Mouse (Mus musculus) embryo, embryonic 11 days (tissue): ENCODE results near the gene Mob4.

Source experiments
- DNase-seq: peaks from one replicate; pipeline ENCODE4 v3.0.0-alpha.2; 2015

Mob4 gene

DNA sequence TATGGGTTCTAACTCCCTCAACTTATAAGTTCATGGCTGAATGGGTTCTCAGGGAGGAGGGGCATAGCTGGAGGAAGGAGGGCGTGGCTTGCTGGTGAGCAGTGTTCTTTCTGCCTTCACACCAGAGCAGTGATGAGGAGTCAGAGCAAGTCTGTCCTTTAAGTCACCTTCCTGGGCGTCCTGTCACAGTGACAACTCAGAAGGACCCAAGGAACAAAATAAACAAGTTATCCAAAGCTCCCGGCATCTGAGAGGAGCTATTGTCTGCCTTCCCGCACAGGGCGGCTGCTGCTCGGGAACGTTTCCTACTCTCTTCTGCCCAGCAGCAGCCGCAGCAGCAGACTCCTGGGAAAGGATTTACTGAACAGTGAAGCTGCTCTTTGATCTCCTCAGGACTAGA is 61.0 kb downstream of the Mob4 start:
- DNase-seq, result peak; percentile 50

DNA sequence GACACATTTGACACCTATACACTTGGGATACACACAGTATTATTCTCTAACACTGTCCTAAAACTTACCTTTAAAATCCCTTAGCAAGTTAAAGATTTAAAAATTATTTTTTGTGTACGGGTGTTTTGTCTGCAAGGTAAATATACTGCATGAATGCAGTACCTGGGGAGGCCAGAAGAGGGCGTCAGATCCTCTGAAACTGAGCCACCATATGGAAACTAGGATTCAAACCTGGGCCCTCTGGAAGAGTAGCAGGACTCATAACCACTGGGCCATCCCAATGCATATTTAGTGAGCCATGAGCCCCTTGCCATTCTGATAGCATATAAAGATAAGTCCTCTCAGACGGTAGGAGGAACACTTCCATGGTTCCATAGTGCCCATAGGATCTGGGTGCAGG is 61.8 kb downstream of the Mob4 start:
- peak; percentile 34 for DNase-seq

DNA sequence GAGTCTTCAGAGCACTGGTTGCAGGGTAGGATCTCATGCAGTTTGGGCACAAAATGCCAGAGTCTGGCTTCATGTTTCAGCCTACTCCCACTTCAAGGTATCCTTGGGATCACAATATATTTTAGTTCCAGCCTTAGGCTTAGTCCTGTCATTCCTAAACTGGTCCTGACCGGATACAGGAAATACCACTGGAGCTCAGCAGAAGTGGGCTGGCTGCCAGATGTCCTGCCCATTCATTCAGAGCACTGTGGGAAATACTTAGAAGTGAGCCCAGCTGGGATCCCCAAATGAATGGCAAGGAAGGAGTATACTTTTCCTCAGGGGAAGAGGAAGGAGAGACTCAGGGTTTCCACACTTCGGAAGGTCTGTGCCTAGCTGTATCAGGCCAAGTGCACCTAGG is 62.3 kb downstream of the Mob4 start:
- peak; percentile 73 for DNase-seq

DNA sequence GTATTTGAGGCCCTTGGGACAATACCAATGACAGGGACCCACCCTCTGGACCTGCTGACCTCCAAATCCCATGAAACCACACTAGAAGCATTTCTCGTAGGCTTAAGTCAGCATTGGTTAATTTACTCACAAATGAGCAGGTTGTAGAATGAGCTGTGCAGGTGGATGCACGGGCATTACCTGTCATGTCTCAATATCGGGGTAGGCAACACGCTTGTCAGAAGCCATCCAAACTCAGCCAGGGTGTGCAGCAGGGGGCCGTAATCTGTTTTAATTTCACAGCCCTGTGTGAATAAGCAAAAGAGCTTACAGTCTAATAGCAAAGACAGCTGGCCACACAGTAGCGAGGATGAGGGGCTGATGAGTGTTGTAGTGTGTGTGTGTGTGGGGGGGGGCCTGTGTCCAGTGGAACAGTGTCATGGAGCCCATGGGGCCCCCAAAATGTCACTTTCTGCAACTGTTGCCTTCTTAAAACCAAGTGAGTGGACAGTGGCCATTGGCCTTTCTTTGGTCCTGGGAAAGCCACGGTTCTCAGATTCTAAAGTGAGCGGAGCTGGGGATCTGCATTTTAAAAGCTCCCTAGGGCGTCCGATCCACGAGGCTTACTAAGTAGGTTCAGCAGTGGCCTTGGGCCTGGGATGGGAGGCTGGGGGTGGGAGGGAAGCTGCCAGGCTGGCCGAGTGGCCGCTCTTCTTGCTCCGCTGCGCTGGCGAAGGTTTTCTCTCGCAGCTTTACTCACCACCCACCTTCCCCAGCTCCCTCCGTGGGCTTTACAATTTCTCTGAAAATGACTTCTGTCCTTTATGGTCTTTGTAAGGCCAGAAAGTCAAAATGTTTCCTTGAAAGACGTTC is 63.3 kb downstream of the Mob4 start:
- DNase-seq, result peak; percentile 42

DNA sequence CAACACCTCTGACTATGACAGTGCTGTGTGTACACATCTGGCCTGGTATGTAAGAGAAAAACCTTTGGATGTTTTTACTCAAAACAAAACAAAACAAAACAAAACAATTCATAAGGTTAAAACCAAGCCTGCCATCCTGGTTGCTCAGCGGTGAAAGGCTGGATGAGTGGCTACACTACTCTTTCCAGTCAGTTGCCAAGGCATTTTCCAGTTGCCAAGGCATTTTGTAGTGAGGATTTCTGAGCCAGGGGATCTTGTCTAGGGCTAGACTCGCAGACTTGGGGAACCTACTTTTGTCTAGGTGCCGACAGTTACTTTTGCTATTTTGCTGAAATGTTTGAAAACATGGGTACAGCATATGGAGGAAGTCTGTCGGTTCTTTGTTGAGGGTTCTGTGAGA is 64.0 kb downstream of the Mob4 start:
- no peak for DNase-seq

DNA sequence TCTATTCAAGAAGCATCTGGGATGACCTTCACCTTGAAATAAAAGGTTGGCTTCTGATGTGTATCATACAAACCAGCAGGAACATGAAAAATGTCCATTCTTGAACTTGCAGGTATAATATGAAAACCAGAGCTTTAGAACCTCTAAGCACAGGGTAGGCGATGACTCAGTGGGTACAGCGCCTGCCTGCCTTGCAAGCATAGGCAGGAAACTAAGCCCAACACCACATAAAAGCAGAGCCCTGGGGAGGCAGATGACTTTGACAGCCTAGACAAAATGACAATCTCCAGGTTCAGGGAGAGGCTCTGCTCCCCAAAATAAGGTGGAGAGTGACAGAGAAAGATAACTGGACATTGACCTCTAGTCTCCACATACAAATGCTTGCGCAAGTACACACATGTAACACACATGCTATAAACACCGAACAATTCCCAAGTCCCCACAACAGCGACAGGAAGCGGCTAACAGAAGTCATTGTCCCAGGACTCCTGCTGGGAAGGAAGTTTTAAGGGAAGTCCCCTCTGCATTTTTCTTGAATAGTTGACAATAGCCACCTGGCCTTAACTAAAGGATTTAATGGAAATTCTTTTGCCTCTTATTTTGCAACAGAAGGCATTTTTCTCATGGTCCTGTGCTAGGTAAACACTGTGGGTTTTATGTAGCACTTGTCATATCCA is 65.4 kb downstream of the Mob4 start:
- DNase-seq, result no peak

DNA sequence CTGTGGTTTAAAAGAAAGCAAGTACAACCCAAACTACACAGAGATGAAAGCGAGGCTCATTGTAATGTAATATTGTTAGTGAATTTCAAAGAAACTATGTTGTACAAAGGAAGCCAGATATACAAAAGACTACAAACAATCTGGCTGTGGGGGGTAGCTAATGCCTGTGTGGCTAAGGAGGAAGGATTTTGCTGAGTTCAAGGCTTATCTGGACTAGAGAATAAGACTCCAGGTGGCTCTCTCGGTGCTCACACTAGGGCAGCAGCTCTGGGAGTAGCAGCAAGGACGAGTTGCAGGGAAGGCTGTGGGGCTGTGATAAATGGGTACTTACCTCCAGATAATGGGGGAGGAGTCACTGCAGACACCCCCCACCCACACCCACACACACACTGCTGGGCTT is 67.7 kb downstream of the Mob4 start:
- no peak for DNase-seq

DNA sequence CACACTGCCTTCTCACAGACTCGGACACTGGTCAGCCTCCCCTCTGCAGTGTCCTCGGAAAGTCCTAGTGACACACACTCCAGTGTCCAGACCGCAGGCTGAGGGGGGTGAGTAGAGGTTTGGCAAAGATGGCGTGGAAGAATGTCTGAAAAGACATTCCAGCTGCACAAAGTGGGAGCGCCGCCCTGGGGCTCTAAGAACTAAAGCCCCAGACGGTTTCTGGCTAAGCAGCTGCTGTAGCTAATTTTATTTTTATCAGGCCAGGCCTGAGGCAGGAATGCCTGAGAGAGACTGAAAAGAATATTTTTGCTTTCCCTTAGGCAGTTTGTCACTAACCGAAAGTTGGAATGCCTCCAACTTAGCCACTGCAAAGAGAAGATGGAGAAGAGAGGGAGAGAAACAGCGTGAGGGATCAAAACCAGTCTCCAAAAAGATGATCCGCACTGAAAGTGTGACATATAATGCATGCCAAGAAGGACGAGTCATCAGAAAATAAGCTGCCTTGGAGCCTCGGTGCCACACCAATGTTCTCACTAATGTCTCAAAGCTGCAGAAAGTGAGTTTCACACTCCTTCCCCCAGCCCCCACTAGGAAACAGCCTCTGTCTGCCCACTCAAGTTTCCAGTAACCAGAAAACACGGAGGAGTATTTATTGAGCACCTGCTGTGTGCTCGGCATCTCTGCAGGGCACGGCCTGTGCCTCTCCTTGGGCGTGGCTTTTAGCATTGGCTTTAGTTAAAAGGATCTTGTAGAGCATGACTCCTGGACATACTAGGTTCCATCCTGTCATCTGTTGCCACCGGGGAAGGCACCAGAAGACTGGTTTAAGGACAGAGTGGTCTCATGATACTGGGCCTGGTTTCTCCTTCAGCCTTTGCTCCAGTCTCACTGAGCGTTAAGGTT is 71.1 kb downstream of the Mob4 start:
- no peak for DNase-seq
